Mouse (Mus musculus): ENCODE measurements around the gene Msi2. TPM values are rescaled to one million over a fixed set of nuclear protein-coding genes. Genes with fewer than 3 reads are reported as not detected.

Msi2 gene
- total RNA-seq, 2 experiments from 2014 or later, result 169 to 193 TPM

- TF ChIP-seq CTCF (IDR thresholded peaks at IDR 0.05), result no peak
- no peak overlapping the region for H3K27ac ChIP-seq
Measured at GRCm38 (mm10) chr11:88447350-88447749, 271.0 kb downstream of the Msi2 start.

GRCm38 (mm10) chr11:88443905-88444304 lies 274.4 kb downstream of the Msi2 start:
- intact Hi-C loops (cut with DNase I), result loop anchor here (10.0 kb wide), 1 partner anchor 281 kb away; no protein-coding TSS in a partner anchor
- TF ChIP-seq CTCF (IDR thresholded peaks at IDR 0.05), result no peak
- H3K4me3 ChIP-seq, result no peak overlapping the region

More at GRCm38 (mm10) chr11:88447350-88447749, 271.0 kb downstream of the Msi2 start:
- no peak overlapping the region; the same call in 1 of the 2 replicates for H3K4me3 ChIP-seq
- intact Hi-C loops (cut with DNase I), result loop anchor here (5.0 to 10.0 kb wide), 2 partner anchors 95 to 277 kb away; no protein-coding TSS in a partner anchor
- no peak for DNase-seq

GRCm38 (mm10) chr11:88443291-88443690 lies 275.0 kb downstream of the Msi2 start:
- DNase-seq, result peak; percentile 46
- peak overlapping the region; percentile 13; the same call in 1 of the 2 replicates for H3K27ac ChIP-seq
- TF ChIP-seq CTCF (IDR thresholded peaks at IDR 0.05), result no peak
- intact Hi-C loops (cut with DNase I), result loop anchor here (10.0 kb wide), 1 partner anchor 282 kb away; no protein-coding TSS in a partner anchor
- H3K4me3 ChIP-seq, result no peak overlapping the region

More at GRCm38 (mm10) chr11:88443905-88444304, 274.4 kb downstream of the Msi2 start:
- no peak overlapping the region for H3K27ac ChIP-seq
- DNase-seq, result no peak

GRCm38 (mm10) chr11:88441871-88442740 lies 276.2 kb downstream of the Msi2 start:
- H3K27ac ChIP-seq, result no peak overlapping the region; the same call in 1 of the 2 replicates
- intact Hi-C loops (cut with DNase I), result loop anchor here (10.0 kb wide), 1 partner anchor 283 kb away; no protein-coding TSS in a partner anchor

GRCm38 (mm10) chr11:88438659-88439058 lies 279.7 kb downstream of the Msi2 start:
- intact Hi-C loops (cut with DNase I), result no loop called here
- Histone ChIP-seq H3K27ac (peak overlapping the region; percentile 87), H3K4me3 (peak overlapping the region; percentile 3; the same call in 1 of the 2 replicates)
- peak; percentile 71 for DNase-seq
- TF ChIP-seq CTCF (IDR thresholded peaks at IDR 0.05), result no peak

More at GRCm38 (mm10) chr11:88441871-88442740, 276.2 kb downstream of the Msi2 start:
- no peak for DNase-seq
- H3K4me3 ChIP-seq, result no peak overlapping the region
- TF ChIP-seq CTCF (IDR thresholded peaks at IDR 0.05), result no peak

- TF ChIP-seq CTCF (IDR thresholded peaks at IDR 0.05), result no peak
- peak; percentile 52 for DNase-seq
- no peak overlapping the region for H3K4me3 ChIP-seq
- H3K27ac ChIP-seq, result peak overlapping the region; percentile 68; the same call in 1 of the 2 replicates
- intact Hi-C loops (cut with DNase I), result no loop called here
Measured at GRCm38 (mm10) chr11:88436596-88436995, 281.7 kb downstream of the Msi2 start.

- peak overlapping the region; percentile 9; the same call in 1 of the 2 replicates for H3K4me3 ChIP-seq
- no peak for TF ChIP-seq CTCF (IDR thresholded peaks at IDR 0.05)
- peak overlapping the region; percentile 68; the same call in 1 of the 2 replicates for H3K27ac ChIP-seq
- intact Hi-C loops (cut with DNase I), result no loop called here
- peak; percentile 59 for DNase-seq
Measured at GRCm38 (mm10) chr11:88435543-88435942, 282.8 kb downstream of the Msi2 start.

GRCm38 (mm10) chr11:88431363-88432269 lies 286.7 kb downstream of the Msi2 start:
- Histone ChIP-seq H3K27ac (no peak overlapping the region), H3K4me3 (no peak overlapping the region)
- no peak for TF ChIP-seq CTCF (IDR thresholded peaks at IDR 0.05)
- no peak for DNase-seq
- intact Hi-C loops (cut with DNase I), result no loop called here

GRCm38 (mm10) chr11:88430292-88430691 lies 288.0 kb downstream of the Msi2 start:
- no peak overlapping the region for H3K27ac ChIP-seq
- TF ChIP-seq CTCF (IDR thresholded peaks at IDR 0.05), result no peak
- intact Hi-C loops (cut with DNase I), result no loop called here
- DNase-seq, result no peak
- H3K4me3 ChIP-seq, result no peak overlapping the region

- Histone ChIP-seq H3K27ac (no peak overlapping the region), H3K4me3 (no peak overlapping the region)
- no peak for DNase-seq
- intact Hi-C loops (cut with DNase I), result no loop called here
- TF ChIP-seq CTCF (IDR thresholded peaks at IDR 0.05), result peak; percentile 35; the same call in 1 of the 2 replicates
Measured at GRCm38 (mm10) chr11:88429680-88430079, 288.6 kb downstream of the Msi2 start.

GRCm38 (mm10) chr11:88425631-88426101 lies 292.6 kb downstream of the Msi2 start:
- intact Hi-C loops (cut with DNase I), result no loop called here
- peak; percentile 53 for DNase-seq
- Histone ChIP-seq H3K4me3 (no peak overlapping the region), H3K27ac (no peak overlapping the region; the same call in 1 of the 2 replicates)
- TF ChIP-seq CTCF (IDR thresholded peaks at IDR 0.05), result no peak

Measured in gastrocnemius, adult 2 months (tissue).